Mouse (Mus musculus): ENCODE measurements around the gene Xylb. TPM values are rescaled to one million over a fixed set of nuclear protein-coding genes. Genes with fewer than 3 reads are reported as not detected.
A peak's percentile ranks its signal among the peaks of the same experiment; 100 is the strongest.

Gene Xylb
- polyA plus RNA-seq, 1 experiment from 2014 or later, result 2.4 TPM

GRCm38 (mm10) chr9:119401801-119402214, 44.6 kb downstream of the Xylb start, which contains the start of gene Acvr2b:
TSS of gene Acvr2b (plus strand) at chr9:119402118.
- 0% methylated on average over 18 of the region's 32 CpGs for WGBS
- Histone ChIP-seq H3K4me2 (ENCODE audit: low read length) (peak within 1 kb of the TSS; percentile 77), H3K9ac (ENCODE audit: low read length) (peak within 1 kb of the TSS; percentile 100), H3K4me3 (ENCODE audit: low read depth, low read length) (peak within 1 kb of the TSS; percentile 78), H3K36me3 (ENCODE audit: control insufficient read depth, insufficient read depth, low read length) (peaks cover 8% of the 10 kb centered on the region; the same call in 1 of the 2 replicates), H3K27me3 (replicated peaks; ENCODE audit: control insufficient read depth, insufficient read depth, low read length) (no peaks in the 10 kb centered on the region), H3K4me1 (ENCODE audit: control insufficient read depth, insufficient read depth, low read length) (peaks cover 18% of the 10 kb centered on the region), H3K9me3 (replicated peaks; ENCODE audit: control insufficient read depth, low read length) (no peaks in the 10 kb centered on the region), H3K27ac (ENCODE audit: low read depth, low read length) (peak within 1 kb of the TSS; percentile 99)
- peak; percentile 95 for ATAC-seq
- peak; percentile 98 for DNase-seq (ENCODE audit: low spot score)

- ATAC-seq (peak; percentile 3), DNase-seq (ENCODE audit: low spot score) (peak; percentile 59)
- Histone ChIP-seq H3K9me3 (replicated peaks; ENCODE audit: control insufficient read depth, low read length) (no peaks in the 10 kb centered on the region), H3K36me3 (ENCODE audit: control insufficient read depth, insufficient read depth, low read length) (peaks cover 8% of the 10 kb centered on the region; the same call in 1 of the 2 replicates), H3K4me1 (ENCODE audit: control insufficient read depth, insufficient read depth, low read length) (peaks cover 18% of the 10 kb centered on the region), H3K9ac (ENCODE audit: low read length) (peak overlapping the region; percentile 100), H3K4me2 (ENCODE audit: low read length) (peak overlapping the region; percentile 77), H3K4me3 (ENCODE audit: low read depth, low read length) (peak overlapping the region; percentile 78), H3K27ac (ENCODE audit: low read depth, low read length) (peak overlapping the region; percentile 99), H3K27me3 (replicated peaks; ENCODE audit: control insufficient read depth, insufficient read depth, low read length) (no peaks in the 10 kb centered on the region)
- WGBS, result under 1% methylated on average over 126 of the region's 127 CpGs
Measured at GRCm38 (mm10) chr9:119402253-119403235, 45.4 kb downstream of the Xylb start.

- DNase-seq (ENCODE audit: low spot score) (peak; percentile 88), ATAC-seq (peak; percentile 61)
- Histone ChIP-seq H3K4me3 (ENCODE audit: low read depth, low read length) (peak overlapping the region; percentile 78), H3K4me2 (ENCODE audit: low read length) (peak overlapping the region; percentile 77), H3K27ac (ENCODE audit: low read depth, low read length) (peak overlapping the region; percentile 99), H3K36me3 (ENCODE audit: control insufficient read depth, insufficient read depth, low read length) (peaks cover 14% of the 10 kb centered on the region; the same call in 1 of the 2 replicates), H3K9me3 (replicated peaks; ENCODE audit: control insufficient read depth, low read length) (no peaks in the 10 kb centered on the region), H3K27me3 (replicated peaks; ENCODE audit: control insufficient read depth, insufficient read depth, low read length) (no peaks in the 10 kb centered on the region), H3K4me1 (ENCODE audit: control insufficient read depth, insufficient read depth, low read length) (peaks cover 18% of the 10 kb centered on the region), H3K9ac (ENCODE audit: low read length) (peak overlapping the region; percentile 100)
- under 1% methylated on average over 26 of the region's 26 CpGs for WGBS
Measured at GRCm38 (mm10) chr9:119403236-119403641, 46.1 kb downstream of the Xylb start.

GRCm38 (mm10) chr9:119404090-119404489, 46.9 kb downstream of the Xylb start:
- DNase-seq (ENCODE audit: low spot score) (no peak), ATAC-seq (no peak)
- peak overlapping the region; percentile 78 for H3K4me3 ChIP-seq (ENCODE audit: low read depth, low read length)
- H3K4me1 ChIP-seq (ENCODE audit: control insufficient read depth, insufficient read depth, low read length), result peaks cover 18% of the 10 kb centered on the region
- peaks cover 16% of the 10 kb centered on the region; the same call in 1 of the 2 replicates for H3K36me3 ChIP-seq (ENCODE audit: control insufficient read depth, insufficient read depth, low read length)
- H3K27ac ChIP-seq (ENCODE audit: low read depth, low read length), result no peak overlapping the region
- 59% methylated on average over 5 of the region's 5 CpGs for WGBS
- no peaks in the 10 kb centered on the region for H3K27me3 ChIP-seq (replicated peaks; ENCODE audit: control insufficient read depth, insufficient read depth, low read length)
- H3K4me2 ChIP-seq (ENCODE audit: low read length), result peak overlapping the region; percentile 77
- peak overlapping the region; percentile 100 for H3K9ac ChIP-seq (ENCODE audit: low read length)
- no peaks in the 10 kb centered on the region for H3K9me3 ChIP-seq (replicated peaks; ENCODE audit: control insufficient read depth, low read length)

GRCm38 (mm10) chr9:119407884-119408283, 50.7 kb downstream of the Xylb start:
- no peaks in the 10 kb centered on the region for H3K27me3 ChIP-seq (replicated peaks; ENCODE audit: control insufficient read depth, insufficient read depth, low read length)
- 87% methylated on average over 13 of the region's 15 CpGs for WGBS
- H3K4me3 ChIP-seq (ENCODE audit: low read depth, low read length), result no peak overlapping the region
- H3K36me3 ChIP-seq (ENCODE audit: control insufficient read depth, insufficient read depth, low read length), result peaks cover 21% of the 10 kb centered on the region; the same call in 1 of the 2 replicates
- H3K27ac ChIP-seq (ENCODE audit: low read depth, low read length), result no peak overlapping the region
- H3K9me3 ChIP-seq (replicated peaks; ENCODE audit: control insufficient read depth, low read length), result 0 out of 2 replicates have a peak, but pooled peaks cover 2% of the 10 kb centered on the region
- DNase-seq (ENCODE audit: low spot score) (no peak), ATAC-seq (no peak)
- peaks cover 16% of the 10 kb centered on the region for H3K4me1 ChIP-seq (ENCODE audit: control insufficient read depth, insufficient read depth, low read length)
- H3K9ac ChIP-seq (ENCODE audit: low read length), result no peak overlapping the region
- no peak overlapping the region for H3K4me2 ChIP-seq (ENCODE audit: low read length)

GRCm38 (mm10) chr9:119408898-119409664, 51.9 kb downstream of the Xylb start:
- DNase-seq (ENCODE audit: low spot score) (no peak), ATAC-seq (no peak)
- Histone ChIP-seq H3K4me2 (ENCODE audit: low read length) (no peak overlapping the region), H3K27ac (ENCODE audit: low read depth, low read length) (no peak overlapping the region), H3K9me3 (replicated peaks; ENCODE audit: control insufficient read depth, low read length) (0 out of 2 replicates have a peak, but pooled peaks cover 5% of the 10 kb centered on the region), H3K4me3 (ENCODE audit: low read depth, low read length) (no peak overlapping the region), H3K4me1 (ENCODE audit: control insufficient read depth, insufficient read depth, low read length) (peaks cover 12% of the 10 kb centered on the region), H3K9ac (ENCODE audit: low read length) (no peak overlapping the region), H3K27me3 (replicated peaks; ENCODE audit: control insufficient read depth, insufficient read depth, low read length) (no peaks in the 10 kb centered on the region), H3K36me3 (ENCODE audit: control insufficient read depth, insufficient read depth, low read length) (peaks cover 21% of the 10 kb centered on the region; the same call in 1 of the 2 replicates)
- 92% methylated on average over 11 of the region's 11 CpGs for whole genome bisulfite sequencing

GRCm38 (mm10) chr9:119409864-119410263, 52.7 kb downstream of the Xylb start:
- DNase-seq (ENCODE audit: low spot score), result no peak
- H3K36me3 ChIP-seq (ENCODE audit: control insufficient read depth, insufficient read depth, low read length), result peaks cover 21% of the 10 kb centered on the region; the same call in 1 of the 2 replicates
- no peaks in the 10 kb centered on the region for H3K27me3 ChIP-seq (replicated peaks; ENCODE audit: control insufficient read depth, insufficient read depth, low read length)
- H3K9me3 ChIP-seq (replicated peaks; ENCODE audit: control insufficient read depth, low read length), result 0 out of 2 replicates have a peak, but pooled peaks cover 5% of the 10 kb centered on the region
- H3K27ac ChIP-seq (ENCODE audit: low read depth, low read length), result no peak overlapping the region
- no peak overlapping the region for H3K4me2 ChIP-seq (ENCODE audit: low read length)
- WGBS, result 91% methylated on average over 5 of the region's 5 CpGs
- H3K4me3 ChIP-seq (ENCODE audit: low read depth, low read length), result no peak overlapping the region
- no peak for ATAC-seq
- H3K9ac ChIP-seq (ENCODE audit: low read length), result no peak overlapping the region
- peaks cover 5% of the 10 kb centered on the region; the same call in 1 of the 2 replicates for H3K4me1 ChIP-seq (ENCODE audit: control insufficient read depth, insufficient read depth, low read length)

GRCm38 (mm10) chr9:119418025-119418424, 60.8 kb downstream of the Xylb start:
- Histone ChIP-seq H3K4me2 (ENCODE audit: low read length) (no peak overlapping the region), H3K36me3 (ENCODE audit: control insufficient read depth, insufficient read depth, low read length) (no peaks in the 10 kb centered on the region), H3K4me3 (ENCODE audit: low read depth, low read length) (no peak overlapping the region), H3K9ac (ENCODE audit: low read length) (no peak overlapping the region), H3K27me3 (replicated peaks; ENCODE audit: control insufficient read depth, insufficient read depth, low read length) (no peaks in the 10 kb centered on the region), H3K27ac (ENCODE audit: low read depth, low read length) (no peak overlapping the region), H3K9me3 (replicated peaks; ENCODE audit: control insufficient read depth, low read length) (0 out of 2 replicates have a peak, but pooled peaks cover 3% of the 10 kb centered on the region), H3K4me1 (ENCODE audit: control insufficient read depth, insufficient read depth, low read length) (0 out of 2 replicates have a peak, but pooled peaks cover 4% of the 10 kb centered on the region)
- ATAC-seq, result no peak
- WGBS, result 88% methylated on average over 18 of the region's 18 CpGs
- DNase-seq (ENCODE audit: low spot score), result no peak

Measured in forebrain, embryonic 14.5 days (tissue).